Mouse (Mus musculus) G1E (cell line): Measurements from ENCODE around the gene Coro1b.

Source experiments
- CTCF ChIP-seq: IDR thresholded peaks from 2 replicates; pipeline ENCODE4 v1.5.1; 2012; ENCODE audit warnings: low read depth, low read length, inconsistent platforms, mixed read lengths
- GATA1 ChIP-seq: IDR thresholded peaks from 2 replicates; pipeline ENCODE4 v1.6.1; 2012; ENCODE audit warnings: borderline replicate concordance, low read length, inconsistent platforms, mixed read lengths
- TAL1 ChIP-seq: conservative IDR thresholded peaks from 2 replicates; pipeline ENCODE4 v1.6.1; 2012; ENCODE audit warnings: low read depth, low read length, inconsistent platforms, mixed read lengths

- TF ChIP-seq TAL1, result no peak
- TF ChIP-seq CTCF, result 0 out of 2 replicates have a peak, but pooled peaks have one; percentile 6
- TF ChIP-seq GATA1, result no peak
Measured at GRCm38 (mm10) chr19:4125741-4126696, 22.4 kb upstream of the Coro1b start, which contains the start of gene Aip.
